Mouse (Mus musculus): ENCODE measurements around the gene Cdc37.
A peak's percentile ranks its signal among the peaks of the same experiment; 100 is the strongest.

Gene Cdc37

DNA sequence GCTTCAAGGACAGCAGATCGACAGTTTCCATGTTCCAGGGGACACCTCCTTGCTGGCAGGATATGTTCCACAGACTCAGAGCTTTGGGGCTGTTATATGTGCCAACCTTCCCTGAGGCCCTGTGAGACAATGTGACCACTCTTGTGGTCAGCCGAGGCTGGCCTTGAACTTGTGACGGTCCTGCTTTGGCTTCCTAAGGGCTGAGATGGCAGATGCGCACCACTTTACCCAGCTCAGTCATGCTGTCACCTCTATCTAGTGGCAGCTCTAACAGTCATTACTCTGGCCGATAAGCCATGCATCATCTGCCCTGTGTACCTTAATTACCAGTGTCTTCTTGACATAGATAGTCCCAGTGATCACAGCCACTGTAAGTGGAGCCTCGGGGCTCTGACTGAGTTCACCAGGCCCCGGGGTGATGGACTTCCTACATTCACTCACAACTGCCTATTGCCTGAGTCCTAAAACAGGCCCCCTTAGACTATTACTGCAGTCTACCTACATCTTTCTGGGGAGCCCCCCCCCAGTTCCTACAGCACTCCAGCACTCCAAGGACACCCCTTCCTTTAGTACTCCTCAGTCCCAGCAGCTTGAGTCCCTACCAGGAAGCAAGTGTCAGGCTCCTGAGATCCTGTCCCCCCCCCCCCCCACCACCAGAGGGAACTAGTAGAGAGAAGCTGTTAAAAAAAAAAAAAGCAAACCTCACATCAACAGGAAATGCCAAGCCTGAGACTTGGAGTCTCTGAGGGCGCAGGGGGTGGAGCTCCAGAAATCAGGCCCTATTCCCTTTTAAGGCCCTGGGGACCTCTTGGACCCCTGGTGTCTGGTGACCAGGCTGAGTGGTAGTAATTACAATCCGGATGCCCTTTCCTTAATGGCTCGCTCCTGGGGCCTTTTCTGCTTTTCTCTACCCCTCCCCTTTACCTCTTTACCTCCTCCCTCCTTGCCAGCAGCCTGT, 17.6 kb upstream of the Cdc37 start:
- DNase-seq (ENCODE audit: low read depth in 2 of 2, low spot score in 2 of 2) = no peak

- DNase-seq (ENCODE audit: low read depth in 2 of 2, low spot score in 2 of 2) = no peak
These were observed 16.7 kb upstream of the Cdc37 start for GRCm38 (mm10) chr9:21166516-21166915.

GRCm38 (mm10) chr9:21165952-21166451, 16.2 kb upstream of the Cdc37 start:
- peak in 1 of 2 experiments; percentile 59 for DNase-seq (ENCODE audit: low read depth in 2 of 2, low spot score in 2 of 2)

DNA sequence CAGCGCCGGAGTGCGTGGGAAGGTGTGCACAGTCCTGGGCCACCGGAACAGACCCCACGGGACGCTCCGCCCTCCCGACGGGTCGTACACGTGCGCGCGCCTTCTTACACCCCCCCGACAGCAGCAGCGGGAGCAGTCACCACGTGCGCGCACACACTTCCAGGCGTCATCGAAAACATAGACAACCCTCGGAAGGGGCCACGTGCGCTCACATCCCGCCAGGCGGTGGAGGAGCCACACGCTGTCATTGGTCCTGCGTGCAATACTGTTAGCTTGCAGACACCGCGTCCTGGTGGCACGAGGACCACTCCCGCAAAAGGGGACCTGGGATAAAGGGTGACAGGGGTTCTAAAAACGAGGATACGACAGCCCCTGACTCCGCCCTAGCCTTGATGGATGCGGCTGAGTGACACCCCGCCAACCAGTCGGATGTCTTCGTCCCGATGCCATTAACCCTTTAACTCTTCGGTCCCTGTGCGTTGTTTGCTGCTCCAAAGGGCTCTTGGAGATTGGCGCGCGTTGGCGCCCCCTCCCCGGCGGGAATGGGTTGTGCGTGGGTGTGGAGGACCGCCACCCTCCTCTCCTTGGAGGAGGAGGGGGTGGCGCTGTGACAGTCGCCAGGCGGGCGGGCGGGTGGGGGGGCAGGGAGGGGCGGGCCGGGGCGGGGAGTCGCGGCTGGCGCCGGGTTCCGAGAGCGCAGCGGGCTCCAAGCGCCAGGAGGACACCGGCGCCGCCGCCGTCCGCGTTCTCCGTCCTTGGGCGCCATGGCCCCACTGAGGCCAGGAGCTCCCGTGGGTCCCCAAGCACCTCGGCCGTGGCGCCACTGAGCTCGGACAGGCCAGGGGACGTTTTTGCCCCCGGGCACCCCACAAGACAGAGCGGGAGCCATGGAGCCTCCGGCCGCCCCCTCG, 15.5 kb upstream of the Cdc37 start, which contains the start of gene Pde4a:
TSS of gene Pde4a (plus strand) at position 674 of the 911 bp plus-strand sequence.
- peak; percentile 68 to 77 for DNase-seq (ENCODE audit: low read depth in 2 of 2, low spot score in 2 of 2)

- DNase-seq (ENCODE audit: low read depth in 2 of 2, low spot score in 2 of 2) = no peak
These were observed 14.3 kb upstream of the Cdc37 start for GRCm38 (mm10) chr9:21164072-21164471.

GRCm38 (mm10) chr9:21163086-21164050, 13.6 kb upstream of the Cdc37 start:
- no peak for DNase-seq (ENCODE audit: low read depth in 2 of 2, low spot score in 2 of 2)

DNA sequence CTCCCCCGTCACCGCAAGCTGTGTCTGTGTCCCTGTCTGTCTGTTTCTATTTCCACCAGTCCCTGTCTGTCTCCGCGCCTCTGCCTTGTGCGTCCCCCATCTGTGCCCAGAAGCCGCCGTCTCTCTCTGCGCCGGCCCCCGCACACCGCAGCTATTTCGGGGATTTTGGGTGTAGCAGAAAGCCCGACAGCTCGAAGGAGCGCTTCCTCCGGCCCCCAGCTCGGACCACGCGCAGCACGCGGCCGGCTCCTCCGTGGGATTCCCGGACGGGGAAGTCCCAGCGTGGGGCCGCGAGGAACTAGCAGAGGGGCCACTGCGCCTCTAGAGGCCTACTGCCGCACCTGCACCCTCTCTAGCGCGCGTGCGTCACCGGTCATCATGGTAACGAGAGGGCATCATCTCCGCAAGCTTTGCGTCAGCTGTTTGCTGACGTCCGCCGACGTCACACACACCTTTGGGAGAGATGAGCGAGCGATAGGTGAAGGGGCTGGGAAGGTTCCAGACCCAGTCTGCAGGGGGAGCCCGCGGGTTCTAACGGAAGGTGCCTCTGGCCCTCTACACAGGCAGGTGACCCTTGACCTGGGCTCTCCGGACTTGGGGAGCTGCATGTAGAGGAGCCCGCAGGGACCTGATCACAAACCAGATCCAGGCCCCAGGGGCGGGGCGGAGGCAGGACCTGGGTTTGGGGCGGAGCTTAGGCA, 11.6 kb upstream of the Cdc37 start:
- DNase-seq (ENCODE audit: low read depth in 2 of 2, low spot score in 2 of 2) = peak; percentile 94 to 97

- DNase-seq (ENCODE audit: low read depth in 2 of 2, low spot score in 2 of 2) = no peak
These were observed 5.0 kb upstream of the Cdc37 start for GRCm38 (mm10) chr9:21154787-21155186.

- DNase-seq (ENCODE audit: low read depth in 2 of 2, low spot score in 2 of 2) = no peak
These were observed 4.1 kb upstream of the Cdc37 start for GRCm38 (mm10) chr9:21153833-21154232.

GRCm38 (mm10) chr9:21153331-21153730, 3.5 kb upstream of the Cdc37 start:
- no peak for DNase-seq (ENCODE audit: low read depth in 2 of 2, low spot score in 2 of 2)

- no peak for DNase-seq (ENCODE audit: low read depth in 2 of 2, low spot score in 2 of 2)
These were observed 2.9 kb upstream of the Cdc37 start for GRCm38 (mm10) chr9:21152715-21153114.

- no peak for DNase-seq (ENCODE audit: low read depth in 2 of 2, low spot score in 2 of 2)
These were observed 617 bp downstream of the Cdc37 start for GRCm38 (mm10) chr9:21149077-21149653.

- DNase-seq (ENCODE audit: low read depth in 2 of 2, low spot score in 2 of 2) = no peak
These were observed 1.4 kb downstream of the Cdc37 start for GRCm38 (mm10) chr9:21148427-21148826.

GRCm38 (mm10) chr9:21146722-21147121, 3.1 kb downstream of the Cdc37 start:
- no peak for DNase-seq (ENCODE audit: low read depth in 2 of 2, low spot score in 2 of 2)

- DNase-seq (ENCODE audit: low read depth in 2 of 2, low spot score in 2 of 2) = no peak
These were observed 4.4 kb downstream of the Cdc37 start for GRCm38 (mm10) chr9:21145431-21145830.

GRCm38 (mm10) chr9:21144361-21144760, 5.4 kb downstream of the Cdc37 start:
- no peak for DNase-seq (ENCODE audit: low read depth in 2 of 2, low spot score in 2 of 2)

DNA sequence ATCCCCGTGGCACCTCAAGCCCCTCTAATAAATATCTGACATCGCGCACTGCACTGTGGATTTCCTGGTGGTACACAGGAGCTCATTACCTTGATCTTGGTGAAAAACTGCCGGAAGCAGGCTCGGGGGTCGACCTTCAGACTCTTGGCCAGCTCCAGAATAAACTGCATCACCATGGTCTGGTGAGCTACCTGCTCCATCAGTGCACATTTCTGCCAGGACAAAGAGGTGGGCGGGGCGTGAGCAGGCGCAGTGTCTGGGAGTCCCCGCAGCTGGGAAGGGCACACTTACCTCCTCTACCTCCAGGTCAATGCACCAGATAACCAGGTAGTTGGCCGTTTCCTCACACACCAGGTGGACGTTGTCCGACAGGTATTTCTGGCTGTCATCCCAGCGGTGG, 7.9 kb downstream of the Cdc37 start:
- no peak for DNase-seq (ENCODE audit: low read depth in 2 of 2, low spot score in 2 of 2)

DNA sequence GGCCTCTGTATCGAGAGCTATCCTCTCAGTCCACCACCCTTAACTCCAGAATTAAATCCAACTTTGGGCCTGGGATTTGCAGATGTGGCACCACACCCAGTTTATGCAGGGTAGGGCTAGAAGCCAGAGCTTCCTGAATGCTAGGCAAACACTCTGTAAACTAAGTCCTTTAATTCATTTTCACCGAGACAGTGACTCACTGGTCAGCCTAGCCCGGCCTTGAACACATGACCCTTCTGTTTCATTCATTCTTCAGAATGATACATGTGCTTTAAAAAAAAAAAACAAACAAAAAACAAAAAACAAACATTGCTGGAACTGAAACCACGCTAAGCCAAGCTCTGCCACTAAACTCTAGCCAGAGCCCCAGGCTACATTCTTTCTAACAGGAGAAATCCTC, 11.4 kb downstream of the Cdc37 start:
- DNase-seq (ENCODE audit: low read depth in 2 of 2, low spot score in 2 of 2) = no peak

- DNase-seq (ENCODE audit: low read depth in 2 of 2, low spot score in 2 of 2) = peak; percentile 69 to 79
These were observed 12.6 kb downstream of the Cdc37 start for GRCm38 (mm10) chr9:21137229-21137628.

Measured in CD8-positive naive resting alpha-beta T cell, adult 2 months (primary cell).